Comparison of ENCODE assay signal across 24 mouse cellular contexts in the genomic region with DNA sequence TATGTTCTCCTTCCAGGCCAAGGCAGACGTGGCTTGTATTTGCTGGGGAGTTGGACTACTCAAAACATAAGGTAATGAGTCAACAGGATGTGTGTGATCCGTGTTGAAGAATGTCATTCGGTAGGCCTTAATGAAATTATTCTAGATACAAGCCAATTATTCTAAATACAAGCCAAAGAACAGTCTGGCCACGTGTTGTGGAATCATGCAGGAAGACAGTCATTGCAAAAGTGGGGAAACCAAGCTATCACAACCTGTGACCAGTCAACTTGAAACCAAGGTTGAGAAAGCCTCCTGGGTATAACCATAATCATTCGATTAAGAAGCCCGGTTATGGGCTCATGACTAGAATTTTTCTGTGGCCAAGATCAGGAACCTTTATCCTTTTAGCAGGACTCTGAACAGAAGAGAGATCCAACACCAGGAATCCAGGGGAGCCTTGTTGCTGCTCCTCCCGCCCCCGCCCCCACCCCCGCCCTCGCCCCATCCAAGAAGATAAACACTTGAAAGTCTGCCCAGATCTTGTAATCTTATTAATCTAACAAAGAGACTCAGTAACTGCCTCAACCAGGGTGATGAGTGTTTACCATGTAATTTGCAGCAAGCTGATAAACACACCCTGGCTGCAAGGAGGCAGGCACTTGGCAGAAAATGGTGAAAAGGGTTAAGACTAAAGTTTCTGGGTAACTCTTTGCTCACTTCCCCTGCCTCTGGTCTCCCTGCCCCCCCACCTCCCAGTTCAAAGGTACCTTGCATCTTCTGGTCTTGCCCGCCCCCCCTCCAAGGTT. TPM values are rescaled to one million over a fixed set of nuclear protein-coding genes. Genes with fewer than 3 reads are reported as not detected.
A peak's percentile ranks its signal among the peaks of the same experiment; 100 is the strongest.
DNase-seq lines count a peak whose midpoint lies in the region; ATAC-seq and TF ChIP-seq lines count a peak whose summit lies in the region.
"Had no signal": no experiment of that assay in that cellular context is flagged by ENCODE, and none has a peak within 500 bp of the region (broad histone marks: within the 10 kb centered on the region; RNA-seq: fewer than 3 reads in every experiment).

No protein-coding gene starts in this region.

- no peak overlapping the region for H3K9ac ChIP-seq in liver, embryonic 15.5 days
- H3K9ac ChIP-seq in kidney, embryonic 14.5 days (ENCODE audit: low read depth, low read length) = no peak overlapping the region
- H3K9ac ChIP-seq in stomach, postnatal 0 days (ENCODE audit: low read length) = no peak overlapping the region
- H3K9ac ChIP-seq: heart, embryonic 13.5 days; hindbrain, embryonic 15.5 days; neural tube, embryonic 12.5 days had no signal

- peak; percentile 67 for ATAC-seq in liver, embryonic 15.5 days (ENCODE audit: insufficient read depth)
- no peak for ATAC-seq in kidney, embryonic 14.5 days (ENCODE audit: low FRiP score, low TSS enrichment)
- ATAC-seq in stomach, postnatal 0 days (ENCODE audit: low FRiP score, low TSS enrichment) = no peak

- H3K9me3 ChIP-seq in liver, embryonic 15.5 days (replicated peaks) = no peaks in the 10 kb centered on the region
- no peaks in the 10 kb centered on the region for H3K9me3 ChIP-seq in kidney, embryonic 14.5 days (ENCODE audit: control insufficient read depth, low read length)
- H3K9me3 ChIP-seq in stomach, postnatal 0 days (ENCODE audit: control insufficient read depth, low read length) = no peaks in the 10 kb centered on the region
- H3K9me3 ChIP-seq: embryonic facial prominence, embryonic 10.5 days; heart, embryonic 13.5 days; hindbrain, embryonic 15.5 days; limb, embryonic 10.5 days; neural tube, embryonic 12.5 days had no signal

- no peak for TF ChIP-seq EP300 in stomach, postnatal 0 days (optimal IDR thresholded peaks at IDR 0.05)

- H3K4me1 ChIP-seq in liver, embryonic 15.5 days (replicated peaks) = peaks cover 28% of the 10 kb centered on the region
- H3K4me1 ChIP-seq in kidney, embryonic 14.5 days (ENCODE audit: control insufficient read depth, insufficient read depth, low read length) = no peaks in the 10 kb centered on the region
- no peaks in the 10 kb centered on the region for H3K4me1 ChIP-seq in stomach, postnatal 0 days (replicated peaks; ENCODE audit: control insufficient read depth, insufficient read depth)
- H3K4me1 ChIP-seq: limb, embryonic 10.5 days had no signal

- no peaks in the 10 kb centered on the region for H3K36me3 ChIP-seq in liver, embryonic 15.5 days (replicated peaks)
- H3K36me3 ChIP-seq in kidney, embryonic 14.5 days (ENCODE audit: control insufficient read depth, insufficient read depth, low read length) = no peaks in the 10 kb centered on the region
- H3K36me3 ChIP-seq in stomach, postnatal 0 days (ENCODE audit: control insufficient read depth, insufficient read depth, low read length) = no peaks in the 10 kb centered on the region
- H3K36me3 ChIP-seq: embryonic facial prominence, embryonic 10.5 days; heart, embryonic 13.5 days; hindbrain, embryonic 15.5 days; limb, embryonic 10.5 days; neural tube, embryonic 12.5 days had no signal

- H3K4me3 ChIP-seq in liver, embryonic 15.5 days (replicated peaks) = no peak overlapping the region
- no peak overlapping the region for H3K4me3 ChIP-seq in kidney, embryonic 14.5 days (ENCODE audit: low read length)
- H3K4me3 ChIP-seq in stomach, postnatal 0 days (ENCODE audit: low read depth, low read length) = no peak overlapping the region
- H3K4me3 ChIP-seq: embryonic facial prominence, embryonic 10.5 days; gastrocnemius, adult 2 months; heart, embryonic 13.5 days; hindbrain, embryonic 15.5 days; limb, embryonic 10.5 days; neural tube, embryonic 12.5 days had no signal

- DNase-seq in 416B (ENCODE audit: low read depth) (peak; percentile 67), MN1 (ENCODE audit: low spot score) (peak; percentile 7)
- peak; percentile 47 for DNase-seq in induced T-regulatory cell, adult 2 months (ENCODE audit: low read depth)
- no peak for DNase-seq in cerebellum, adult 9-10 months
- no peak for DNase-seq in stomach, postnatal 0 days (ENCODE audit: low spot score)
- DNase-seq in frontal cortex, postnatal 25 days (ENCODE audit: low spot score in 2 of 2) = no peak
- DNase-seq: adrenal gland, postnatal 14 days; cerebellum, adult 18-20 months; cerebellum, postnatal 36 days; gastrocnemius, adult 2 months; heart, postnatal 36 days; kidney, adult 18-20 months; kidney, postnatal 10 days; lung, adult 18-20 months; lung, postnatal 36 days; thymus, postnatal 36 days had no signal

- H3K27me3 ChIP-seq in liver, embryonic 15.5 days = peaks cover 3% of the 10 kb centered on the region; the same call in 1 of the 2 replicates
- no peaks in the 10 kb centered on the region for H3K27me3 ChIP-seq in kidney, embryonic 14.5 days (ENCODE audit: control insufficient read depth, insufficient read depth, low read length)
- H3K27me3 ChIP-seq in stomach, postnatal 0 days (ENCODE audit: control insufficient read depth, insufficient read depth, low read length) = no peaks in the 10 kb centered on the region
- H3K27me3 ChIP-seq: hindbrain, embryonic 15.5 days; neural tube, embryonic 12.5 days had no signal

- no peak for TF ChIP-seq CTCF in stomach, postnatal 0 days (IDR thresholded peaks at IDR 0.05; ENCODE audit: low read depth)

- no peak overlapping the region for H3K4me2 ChIP-seq in liver, embryonic 15.5 days
- no peak overlapping the region for H3K4me2 ChIP-seq in kidney, embryonic 14.5 days (replicated peaks; ENCODE audit: low read depth, low read length)
- H3K4me2 ChIP-seq in stomach, postnatal 0 days (replicated peaks; ENCODE audit: low read depth) = no peak overlapping the region
- H3K4me2 ChIP-seq: heart, embryonic 13.5 days; hindbrain, embryonic 15.5 days; midbrain, embryonic 11.5 days; neural tube, embryonic 12.5 days had no signal

- 0 out of 2 replicates have a peak overlapping the region, but pooled peaks have one; percentile 29 for H3K27ac ChIP-seq in liver, embryonic 15.5 days (replicated peaks)
- no peak overlapping the region for H3K27ac ChIP-seq in kidney, embryonic 14.5 days (ENCODE audit: low read depth, low read length)
- no peak overlapping the region for H3K27ac ChIP-seq in stomach, postnatal 0 days (replicated peaks)
- H3K27ac ChIP-seq: embryonic facial prominence, embryonic 10.5 days; gastrocnemius, adult 2 months; heart, embryonic 13.5 days; hindbrain, embryonic 15.5 days; limb, embryonic 10.5 days; neural tube, embryonic 12.5 days had no signal

- 32% methylated on average over 11 of the region's 11 CpGs for WGBS in liver, embryonic 15.5 days (ENCODE audit: insufficient replicate concordance)
- WGBS in kidney, embryonic 14.5 days = 85% methylated on average over 11 of the region's 11 CpGs
- WGBS in stomach, postnatal 0 days = 54% methylated on average over 11 of the region's 11 CpGs

RNA-seq across cellular contexts. Expression of a gene that starts 36.2 kb away (rescaled TPM):
- polyA plus RNA-seq in liver, embryonic 15.5 days (2015; fragmentation: Nextera tagmentation; extraction: Ambion mirVana) = 0.08 TPM in 1 of 2 replicates, not detected in the other
- not detected in 2 replicates for polyA plus RNA-seq in kidney, embryonic 14.5 days (2014; fragmentation: Nextera tagmentation; extraction: Ambion mirVana)
- polyA plus RNA-seq in stomach, postnatal 0 days (2015; fragmentation: Nextera tagmentation; extraction: Ambion mirVana) = not detected in 2 replicates

Comparison
In these comparisons a context has a peak if more than half of its experiments do, and no peak if none do; other contexts are left out.
1. DNase-seq: peak in 416B (single experiment), MN1 (single experiment) and induced T-regulatory cell, adult 2 months (single experiment); none in cerebellum, adult 9-10 months (single experiment), stomach, postnatal 0 days (single experiment) and frontal cortex, postnatal 25 days (0 of 2).